Mouse (Mus musculus): ENCODE measurements around the gene Hmgn2. TPM values are rescaled to one million over a fixed set of nuclear protein-coding genes. Genes with fewer than 3 reads are reported as not detected.
A peak's percentile ranks its signal among the peaks of the same experiment; 100 is the strongest.

Hmgn2 gene
- polyA plus RNA-seq, 1 experiment: 327 TPM

GRCm38 (mm10) chr4:133982936-133983335 is 14.5 kb upstream of the Hmgn2 start:
- Histone ChIP-seq H3K4me1 (ENCODE audit: control insufficient read depth, insufficient read depth, low read length) (no peaks in the 10 kb centered on the region), H3K4me3 (ENCODE audit: insufficient read depth, low read depth, low read length) (no peak overlapping the region), H3K27ac (ENCODE audit: insufficient read depth, low read depth, low read length) (no peak overlapping the region)
- WGBS: 87% methylated on average over 13 of the region's 13 CpGs
- TF ChIP-seq POLR2A (IDR thresholded peaks at IDR 0.05; ENCODE audit: insufficient read depth, low read depth, low read length): no peak
- TF ChIP-seq CTCF (IDR thresholded peaks at IDR 0.05; ENCODE audit: insufficient read depth, low read depth, low read length): no peak

- WGBS: 92% methylated on average over 5 of the region's 5 CpGs
These were observed 12.0 kb upstream of the Hmgn2 start for GRCm38 (mm10) chr4:133980496-133980895.

GRCm38 (mm10) chr4:133978021-133978711 is 9.7 kb upstream of the Hmgn2 start:
- WGBS: 94% methylated on average over 10 of the region's 10 CpGs
- H3K4me3 ChIP-seq (ENCODE audit: insufficient read depth, low read depth, low read length): no peak overlapping the region
- no peaks in the 10 kb centered on the region for H3K4me1 ChIP-seq (ENCODE audit: control insufficient read depth, insufficient read depth, low read length)
- no peak for TF ChIP-seq POLR2A (IDR thresholded peaks at IDR 0.05; ENCODE audit: insufficient read depth, low read depth, low read length)
- TF ChIP-seq CTCF (IDR thresholded peaks at IDR 0.05; ENCODE audit: insufficient read depth, low read depth, low read length): no peak
- H3K27ac ChIP-seq (ENCODE audit: insufficient read depth, low read depth, low read length): no peak overlapping the region

More at GRCm38 (mm10) chr4:133980496-133980895, 12.0 kb upstream of the Hmgn2 start:
- Histone ChIP-seq H3K4me3 (ENCODE audit: insufficient read depth, low read depth, low read length) (no peak overlapping the region), H3K4me1 (ENCODE audit: control insufficient read depth, insufficient read depth, low read length) (no peaks in the 10 kb centered on the region), H3K27ac (ENCODE audit: insufficient read depth, low read depth, low read length) (no peak overlapping the region)
- no peak for TF ChIP-seq POLR2A (IDR thresholded peaks at IDR 0.05; ENCODE audit: insufficient read depth, low read depth, low read length)
- no peak for TF ChIP-seq CTCF (IDR thresholded peaks at IDR 0.05; ENCODE audit: insufficient read depth, low read depth, low read length)

GRCm38 (mm10) chr4:133971741-133972140 is 3.3 kb upstream of the Hmgn2 start:
- WGBS: 71% methylated on average over 8 of the region's 8 CpGs
- H3K4me3 ChIP-seq (ENCODE audit: insufficient read depth, low read depth, low read length): no peak overlapping the region
- TF ChIP-seq POLR2A (IDR thresholded peaks at IDR 0.05; ENCODE audit: insufficient read depth, low read depth, low read length) (no peak), CTCF (IDR thresholded peaks at IDR 0.05; ENCODE audit: insufficient read depth, low read depth, low read length) (no peak)
- peaks cover 29% of the 10 kb centered on the region for H3K4me1 ChIP-seq (ENCODE audit: control insufficient read depth, insufficient read depth, low read length)
- no peak overlapping the region for H3K27ac ChIP-seq (ENCODE audit: insufficient read depth, low read depth, low read length)

GRCm38 (mm10) chr4:133970876-133971275 is 2.4 kb upstream of the Hmgn2 start:
- H3K27ac ChIP-seq (ENCODE audit: insufficient read depth, low read depth, low read length): peak overlapping the region; percentile 43; the same call in 1 of the 2 replicates
- no peak overlapping the region for H3K4me3 ChIP-seq (ENCODE audit: insufficient read depth, low read depth, low read length)
- TF ChIP-seq CTCF (IDR thresholded peaks at IDR 0.05; ENCODE audit: insufficient read depth, low read depth, low read length): no peak
- no peak for TF ChIP-seq POLR2A (IDR thresholded peaks at IDR 0.05; ENCODE audit: insufficient read depth, low read depth, low read length)
- peaks cover 29% of the 10 kb centered on the region for H3K4me1 ChIP-seq (ENCODE audit: control insufficient read depth, insufficient read depth, low read length)
- 68% methylated on average over 13 of the region's 13 CpGs for WGBS

- H3K4me1 ChIP-seq (ENCODE audit: control insufficient read depth, insufficient read depth, low read length): peaks cover 29% of the 10 kb centered on the region
These were observed 1.7 kb upstream of the Hmgn2 start for GRCm38 (mm10) chr4:133970196-133970595.

GRCm38 (mm10) chr4:133969114-133969770 is 792 bp upstream of the Hmgn2 start:
- peak overlapping the region; percentile 66 for H3K27ac ChIP-seq (ENCODE audit: insufficient read depth, low read depth, low read length)
- no peak overlapping the region for H3K4me3 ChIP-seq (ENCODE audit: insufficient read depth, low read depth, low read length)
- 21% methylated on average over 8 of the region's 8 CpGs for WGBS
- TF ChIP-seq CTCF (IDR thresholded peaks at IDR 0.05; ENCODE audit: insufficient read depth, low read depth, low read length) (no peak), POLR2A (IDR thresholded peaks at IDR 0.05; ENCODE audit: insufficient read depth, low read depth, low read length) (no peak)
- peaks cover 29% of the 10 kb centered on the region for H3K4me1 ChIP-seq (ENCODE audit: control insufficient read depth, insufficient read depth, low read length)

More at GRCm38 (mm10) chr4:133970196-133970595, 1.7 kb upstream of the Hmgn2 start:
- Histone ChIP-seq H3K4me3 (ENCODE audit: insufficient read depth, low read depth, low read length) (no peak overlapping the region), H3K27ac (ENCODE audit: insufficient read depth, low read depth, low read length) (peak overlapping the region; percentile 43)
- no peak for TF ChIP-seq POLR2A (IDR thresholded peaks at IDR 0.05; ENCODE audit: insufficient read depth, low read depth, low read length)
- TF ChIP-seq CTCF (IDR thresholded peaks at IDR 0.05; ENCODE audit: insufficient read depth, low read depth, low read length): no peak
- WGBS: 16% methylated on average over 4 of the region's 4 CpGs

- Histone ChIP-seq H3K4me3 (ENCODE audit: insufficient read depth, low read depth, low read length) (peak overlapping the region; percentile 81), H3K27ac (ENCODE audit: insufficient read depth, low read depth, low read length) (peak overlapping the region; percentile 93), H3K4me1 (ENCODE audit: control insufficient read depth, insufficient read depth, low read length) (peaks cover 29% of the 10 kb centered on the region)
- TF ChIP-seq CTCF (IDR thresholded peaks at IDR 0.05; ENCODE audit: insufficient read depth, low read depth, low read length) (no peak), POLR2A (IDR thresholded peaks at IDR 0.05; ENCODE audit: insufficient read depth, low read depth, low read length) (no peak; the same call in 1 of the 2 replicates)
- under 1% methylated on average over 29 of the region's 29 CpGs for WGBS
These were observed 642 bp downstream of the Hmgn2 start for GRCm38 (mm10) chr4:133967866-133968149.

GRCm38 (mm10) chr4:133967138-133967865 is 1.1 kb downstream of the Hmgn2 start:
- Histone ChIP-seq H3K27ac (ENCODE audit: insufficient read depth, low read depth, low read length) (peak overlapping the region; percentile 93), H3K4me1 (ENCODE audit: control insufficient read depth, insufficient read depth, low read length) (peaks cover 29% of the 10 kb centered on the region), H3K4me3 (ENCODE audit: insufficient read depth, low read depth, low read length) (peak overlapping the region; percentile 81)
- TF ChIP-seq CTCF (IDR thresholded peaks at IDR 0.05; ENCODE audit: insufficient read depth, low read depth, low read length) (0 out of 2 replicates have a peak, but pooled peaks have one; percentile 10), POLR2A (IDR thresholded peaks at IDR 0.05; ENCODE audit: insufficient read depth, low read depth, low read length) (peak; percentile 59)
- under 1% methylated on average over 99 of the region's 101 CpGs for WGBS
